Mouse (Mus musculus) kidney, embryonic 15.5 days (tissue): Measurements from ENCODE around the gene Adamtsl1. TPM values are rescaled to one million over a fixed set of nuclear protein-coding genes. Genes with fewer than 3 reads are reported as not detected.
A peak's percentile ranks its signal among the peaks of the same experiment; 100 is the strongest.

Experiments
- ATAC-seq: fragments of 200-750 bp; cut with Nextera tagmentation; replicated peaks from 2 replicates; pipeline ENCODE4 v1.8.0; 2017; ENCODE audit warnings: moderate TSS enrichment; ENCODE audit not compliant: low FRiP score
- H3K27ac ChIP-seq: fragments of 300-500 bp; sonication (generic); 2 replicates; pipeline ENCODE4 v1.5.1; 2015; ENCODE audit warnings: mild to moderate bottlenecking, inconsistent platforms
- H3K27me3 ChIP-seq: fragments of 300-500 bp; sonication (generic); 2 replicates; pipeline ENCODE4 v1.6.1; 2015; ENCODE audit warnings: inconsistent platforms
- H3K36me3 ChIP-seq: fragments of 300-500 bp; sonication (generic); 2 replicates; pipeline ENCODE4 v1.6.1; 2015; ENCODE audit warnings: inconsistent platforms
- H3K4me1 ChIP-seq: fragments of 300-500 bp; sonication (generic); 2 replicates; pipeline ENCODE4 v1.6.1; 2015; ENCODE audit warnings: inconsistent platforms
- H3K4me2 ChIP-seq: fragments of 300-500 bp; sonication (generic); 2 replicates; pipeline ENCODE4 v1.6.1; 2015; ENCODE audit warnings: moderate library complexity, mild to moderate bottlenecking, inconsistent platforms
- H3K4me3 ChIP-seq: fragments of 300-500 bp; sonication (generic); replicated peaks from 2 replicates; pipeline ENCODE4 v1.5.1; 2015; ENCODE audit warnings: mild to moderate bottlenecking, inconsistent platforms
- H3K9ac ChIP-seq: fragments of 300-500 bp; sonication (generic); 2 replicates; pipeline ENCODE4 v1.6.1; 2015; ENCODE audit warnings: mild to moderate bottlenecking, inconsistent platforms
- H3K9me3 ChIP-seq: fragments of 300-500 bp; sonication (generic); replicated peaks from 2 replicates; pipeline ENCODE4 v1.6.1; 2016; ENCODE audit warnings: inconsistent platforms
- WGBS: fragments of 180-500 bp; shearing (Covaris S2); methylation state at CpG from one replicate; pipeline ENCODE4 v1.1.7; 2015; ENCODE audit warnings: mixed read lengths; 5-methylcytosine and 5-hydroxymethylcytosine counted together
- polyA plus RNA-seq: library from polyadenylated mRNA; unstranded; fragments of >200 nt; fragmentation: Nextera tagmentation; extraction: Ambion mirVana; gene quantifications from 2 replicates; pipeline ENCODE4 v1.2.1, GENCODE M21; 2015

The Adamtsl1 gene
- polyA plus RNA-seq, 1 experiment from 2014 or later = 21.5 TPM

DNA sequence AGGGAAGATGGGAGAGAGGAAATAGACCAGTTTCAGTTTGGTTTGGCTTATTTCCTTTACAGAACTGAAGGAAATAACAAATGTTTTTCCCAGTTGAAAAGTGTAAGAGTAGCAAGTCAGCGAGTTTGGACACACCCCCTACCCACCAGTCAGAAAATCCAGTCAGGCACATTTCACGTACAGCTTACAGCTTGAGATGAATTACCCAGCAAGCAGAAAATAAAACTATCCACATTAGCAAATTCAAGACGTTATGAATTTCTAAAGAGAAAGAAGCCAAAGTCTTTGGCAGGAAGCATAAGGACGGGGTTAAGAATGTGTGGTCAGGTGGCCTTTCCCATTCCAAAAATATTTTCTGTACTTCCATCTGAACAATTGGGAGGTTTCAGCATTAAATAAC lies 838.1 kb downstream of the Adamtsl1 start:
- Histone ChIP-seq H3K4me3 (no peak overlapping the region), H3K36me3 (no peaks in the 10 kb centered on the region), H3K4me2 (no peak overlapping the region), H3K27me3 (no peaks in the 10 kb centered on the region), H3K9ac (no peak overlapping the region), H3K27ac (peak overlapping the region; percentile 70), H3K4me1 (peaks cover 5% of the 10 kb centered on the region; the same call in 1 of the 2 replicates), H3K9me3 (no peaks in the 10 kb centered on the region)
- WGBS = 45% methylated on average over 4 of the region's 4 CpGs
- ATAC-seq = no peak

GRCm38 (mm10) chr4:86353550-86353949 lies 839.6 kb downstream of the Adamtsl1 start:
- ATAC-seq = no peak
- H3K4me3 ChIP-seq = no peak overlapping the region
- no peak overlapping the region for H3K9ac ChIP-seq
- H3K36me3 ChIP-seq = no peaks in the 10 kb centered on the region
- no peak overlapping the region for H3K4me2 ChIP-seq
- H3K27me3 ChIP-seq = no peaks in the 10 kb centered on the region
- no peak overlapping the region for H3K27ac ChIP-seq
- H3K9me3 ChIP-seq = no peaks in the 10 kb centered on the region
- WGBS = 70% methylated on average over 4 of the region's 4 CpGs
- H3K4me1 ChIP-seq = peaks cover 5% of the 10 kb centered on the region; the same call in 1 of the 2 replicates

GRCm38 (mm10) chr4:86359398-86359797 lies 845.4 kb downstream of the Adamtsl1 start:
- no peak overlapping the region for H3K27ac ChIP-seq
- no peaks in the 10 kb centered on the region for H3K9me3 ChIP-seq
- no peaks in the 10 kb centered on the region for H3K4me1 ChIP-seq
- no peak overlapping the region for H3K4me3 ChIP-seq
- no peaks in the 10 kb centered on the region for H3K27me3 ChIP-seq
- H3K36me3 ChIP-seq = no peaks in the 10 kb centered on the region
- no peak overlapping the region for H3K4me2 ChIP-seq
- whole genome bisulfite sequencing = 79% methylated on average over 5 of the region's 5 CpGs
- no peak for ATAC-seq
- H3K9ac ChIP-seq = no peak overlapping the region

DNA sequence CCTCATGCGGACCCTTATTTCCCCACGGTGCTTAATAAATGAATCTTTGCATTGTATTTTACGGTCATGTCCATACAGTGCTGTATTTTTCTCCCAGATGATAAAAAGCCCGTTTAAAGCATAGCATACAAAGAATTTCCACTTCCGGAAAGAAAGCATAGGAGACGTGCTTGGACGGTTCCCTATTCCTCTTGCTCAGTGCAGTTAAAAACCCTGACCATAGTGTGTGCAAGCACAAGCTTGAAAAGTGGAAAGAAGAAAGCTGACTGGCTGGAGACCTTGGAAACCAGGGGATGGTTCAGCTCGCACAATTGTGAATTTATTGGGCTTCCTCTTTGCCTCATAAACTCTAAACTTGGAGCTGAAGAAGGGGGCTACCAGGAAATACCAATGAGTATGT lies 855.1 kb downstream of the Adamtsl1 start:
- H3K27ac ChIP-seq = no peak overlapping the region
- no peaks in the 10 kb centered on the region for H3K9me3 ChIP-seq
- H3K27me3 ChIP-seq = no peaks in the 10 kb centered on the region
- 43% methylated on average over 8 of the region's 8 CpGs for WGBS
- no peak overlapping the region for H3K4me2 ChIP-seq
- no peak for ATAC-seq
- no peaks in the 10 kb centered on the region for H3K36me3 ChIP-seq
- H3K9ac ChIP-seq = no peak overlapping the region
- peaks cover 6% of the 10 kb centered on the region; the same call in 1 of the 2 replicates for H3K4me1 ChIP-seq
- no peak overlapping the region for H3K4me3 ChIP-seq

- peaks cover 6% of the 10 kb centered on the region; the same call in 1 of the 2 replicates for H3K4me1 ChIP-seq
- H3K36me3 ChIP-seq = no peaks in the 10 kb centered on the region
- no peak overlapping the region for H3K4me2 ChIP-seq
- no peak overlapping the region for H3K9ac ChIP-seq
- no peak overlapping the region for H3K4me3 ChIP-seq
- no peaks in the 10 kb centered on the region for H3K9me3 ChIP-seq
- 69% methylated on average over 2 of the region's 2 CpGs for WGBS
- no peak overlapping the region for H3K27ac ChIP-seq
- H3K27me3 ChIP-seq = no peaks in the 10 kb centered on the region
- no peak for ATAC-seq
These were observed 859.2 kb downstream of the Adamtsl1 start for GRCm38 (mm10) chr4:86373166-86373565.

DNA sequence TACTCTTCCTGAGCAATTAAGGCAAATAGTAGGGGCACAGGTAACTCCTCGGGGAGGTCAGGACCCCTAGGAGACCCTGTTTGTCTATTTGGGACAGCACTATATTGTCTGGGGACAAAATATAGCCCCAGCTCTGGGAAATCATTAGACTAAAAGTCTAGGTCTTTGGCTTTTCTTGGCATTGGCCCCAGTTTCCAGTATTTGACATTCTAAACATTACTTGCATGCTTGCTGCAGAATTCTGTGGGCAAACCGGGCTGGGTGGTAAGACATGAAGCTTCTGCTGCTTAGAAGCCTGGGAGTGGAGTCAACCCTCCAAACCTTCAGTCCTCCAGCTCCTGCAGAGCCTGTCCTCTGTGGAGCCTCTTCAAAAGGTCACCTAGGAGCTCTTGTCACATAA lies 869.2 kb downstream of the Adamtsl1 start:
- 47% methylated on average over 2 of the region's 2 CpGs for WGBS
- no peak overlapping the region for H3K4me3 ChIP-seq
- no peak for ATAC-seq
- H3K27me3 ChIP-seq = no peaks in the 10 kb centered on the region
- no peaks in the 10 kb centered on the region for H3K36me3 ChIP-seq
- no peak overlapping the region for H3K9ac ChIP-seq
- no peaks in the 10 kb centered on the region for H3K9me3 ChIP-seq
- no peak overlapping the region for H3K4me2 ChIP-seq
- H3K4me1 ChIP-seq = peaks cover 7% of the 10 kb centered on the region
- no peak overlapping the region for H3K27ac ChIP-seq

DNA sequence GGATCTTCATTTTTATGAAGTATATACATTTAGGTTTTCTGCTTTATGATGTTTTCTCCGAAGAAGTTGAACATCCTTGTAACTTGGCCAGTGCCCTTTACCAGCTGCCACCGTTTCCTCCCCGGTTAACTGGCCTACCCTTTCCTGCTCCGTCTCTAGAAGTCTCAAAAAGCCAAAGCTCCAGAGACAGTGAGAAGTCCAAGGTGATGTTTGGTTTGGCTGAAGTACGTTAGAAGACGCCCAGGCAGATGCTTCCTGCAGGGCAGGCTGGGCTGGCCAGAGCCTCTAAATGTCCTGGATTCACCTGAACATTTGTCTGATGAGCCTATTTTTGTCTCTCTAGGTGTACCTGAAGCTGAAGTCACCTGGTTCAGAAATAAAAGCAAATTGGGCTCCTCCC lies 871.1 kb downstream of the Adamtsl1 start:
- H3K9ac ChIP-seq = no peak overlapping the region
- peaks cover 12% of the 10 kb centered on the region for H3K4me1 ChIP-seq
- no peak overlapping the region for H3K4me2 ChIP-seq
- H3K27ac ChIP-seq = no peak overlapping the region
- no peaks in the 10 kb centered on the region for H3K9me3 ChIP-seq
- no peaks in the 10 kb centered on the region for H3K27me3 ChIP-seq
- H3K36me3 ChIP-seq = no peaks in the 10 kb centered on the region
- ATAC-seq = no peak
- WGBS = 88% methylated on average over 6 of the region's 6 CpGs
- no peak overlapping the region for H3K4me3 ChIP-seq

DNA sequence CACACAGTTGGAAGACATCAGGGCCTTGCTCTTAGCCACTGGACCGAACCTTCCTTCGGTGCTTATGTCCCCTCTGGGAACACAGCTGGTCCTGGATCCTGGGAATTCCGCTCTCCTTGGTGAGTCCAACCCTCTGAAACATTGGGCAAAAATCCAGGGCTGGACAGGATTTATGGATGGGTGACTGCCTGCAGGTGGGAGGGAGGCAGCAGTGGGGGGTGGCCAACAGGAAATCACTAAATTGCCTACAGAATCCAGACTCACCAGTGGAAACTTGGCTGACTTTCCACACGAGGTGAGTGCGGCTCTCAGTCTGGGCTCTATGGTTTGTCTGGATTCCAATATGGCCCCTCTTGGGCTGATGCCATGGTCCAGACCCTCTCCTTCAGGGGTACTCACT lies 874.5 kb downstream of the Adamtsl1 start:
- H3K27ac ChIP-seq = peak overlapping the region; percentile 62
- H3K9me3 ChIP-seq = no peaks in the 10 kb centered on the region
- no peaks in the 10 kb centered on the region for H3K27me3 ChIP-seq
- peaks cover 6% of the 10 kb centered on the region for H3K4me1 ChIP-seq
- H3K4me3 ChIP-seq = no peak overlapping the region
- no peaks in the 10 kb centered on the region for H3K36me3 ChIP-seq
- no peak overlapping the region for H3K4me2 ChIP-seq
- 61% methylated on average over 5 of the region's 5 CpGs for WGBS
- H3K9ac ChIP-seq = no peak overlapping the region
- peak; percentile 76 for ATAC-seq

GRCm38 (mm10) chr4:86391176-86391575 lies 877.2 kb downstream of the Adamtsl1 start:
- WGBS = 70% methylated on average over 3 of the region's 3 CpGs
- no peaks in the 10 kb centered on the region for H3K27me3 ChIP-seq

DNA sequence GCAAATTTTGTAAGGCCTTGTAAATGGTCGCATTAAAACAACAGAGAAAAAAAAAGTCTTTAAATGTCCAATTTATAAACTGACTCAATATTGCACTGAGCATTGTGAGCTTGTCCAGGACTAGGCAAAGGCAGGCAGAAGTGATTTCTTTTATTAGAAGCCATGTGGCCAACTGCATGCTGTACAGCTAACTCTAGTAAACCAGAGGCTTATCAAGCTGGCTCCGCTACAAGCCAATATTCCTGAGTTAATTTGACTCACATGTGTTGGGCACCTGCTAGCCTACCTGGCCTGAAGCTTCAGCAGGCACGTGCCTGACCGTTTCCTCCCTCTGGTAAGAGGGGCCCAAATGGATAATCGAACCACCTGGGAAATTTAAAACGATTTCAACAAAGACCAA lies 881.7 kb downstream of the Adamtsl1 start:
- Histone ChIP-seq H3K9me3 (no peaks in the 10 kb centered on the region), H3K36me3 (no peaks in the 10 kb centered on the region)
- 79% methylated on average over 6 of the region's 6 CpGs for WGBS

More at GRCm38 (mm10) chr4:86391176-86391575, 877.2 kb downstream of the Adamtsl1 start:
- Histone ChIP-seq H3K4me3 (no peak overlapping the region), H3K4me2 (no peak overlapping the region), H3K9me3 (no peaks in the 10 kb centered on the region), H3K36me3 (no peaks in the 10 kb centered on the region), H3K4me1 (peaks cover 7% of the 10 kb centered on the region), H3K27ac (no peak overlapping the region), H3K9ac (no peak overlapping the region)
- no peak for ATAC-seq

DNA sequence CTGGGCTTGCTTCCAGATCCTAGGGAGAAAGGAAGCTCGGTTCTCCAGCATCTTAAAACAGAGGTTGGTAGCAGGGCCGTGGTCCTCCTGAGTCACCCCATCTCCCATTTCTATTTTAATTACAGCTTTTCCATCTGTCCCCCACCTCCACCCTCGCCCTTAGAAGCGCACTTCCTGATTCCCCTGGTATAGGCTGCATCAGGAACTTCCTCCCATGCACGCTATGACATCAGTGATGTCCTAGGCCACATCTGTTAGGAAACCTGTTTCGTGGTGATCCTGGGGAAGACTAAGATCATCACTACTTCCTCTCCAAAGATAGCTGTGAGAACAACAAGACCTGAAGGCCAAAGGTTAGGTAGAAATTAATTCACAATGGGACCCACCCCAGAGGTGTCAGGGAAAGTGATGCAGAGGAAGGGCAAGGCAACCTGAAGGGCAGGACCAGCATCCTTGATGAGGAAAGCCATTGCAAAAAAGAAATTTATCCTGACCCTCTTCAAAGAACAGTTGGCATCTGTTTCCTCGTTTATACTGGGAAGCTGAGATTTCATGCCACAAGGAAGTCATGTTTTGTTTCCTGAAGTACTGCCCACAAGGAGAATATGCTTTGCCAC lies 882.8 kb downstream of the Adamtsl1 start:
- H3K4me1 ChIP-seq = 0 out of 2 replicates have a peak, but pooled peaks cover 7% of the 10 kb centered on the region
- peak; percentile 46 for ATAC-seq
- no peaks in the 10 kb centered on the region for H3K27me3 ChIP-seq
- 67% methylated on average over 7 of the region's 7 CpGs for WGBS
- no peak overlapping the region for H3K4me2 ChIP-seq
- H3K36me3 ChIP-seq = no peaks in the 10 kb centered on the region
- peak overlapping the region; percentile 48; the same call in 1 of the 2 replicates for H3K27ac ChIP-seq
- no peak overlapping the region for H3K9ac ChIP-seq
- no peaks in the 10 kb centered on the region for H3K9me3 ChIP-seq
- no peak overlapping the region for H3K4me3 ChIP-seq

More for the DNA sequence above, 881.7 kb downstream of the Adamtsl1 start:
- no peak overlapping the region for H3K27ac ChIP-seq
- H3K9ac ChIP-seq = no peak overlapping the region
- no peak overlapping the region for H3K4me2 ChIP-seq
- no peak for ATAC-seq
- 0 out of 2 replicates have a peak, but pooled peaks cover 7% of the 10 kb centered on the region for H3K4me1 ChIP-seq
- no peak overlapping the region for H3K4me3 ChIP-seq
- no peaks in the 10 kb centered on the region for H3K27me3 ChIP-seq

DNA sequence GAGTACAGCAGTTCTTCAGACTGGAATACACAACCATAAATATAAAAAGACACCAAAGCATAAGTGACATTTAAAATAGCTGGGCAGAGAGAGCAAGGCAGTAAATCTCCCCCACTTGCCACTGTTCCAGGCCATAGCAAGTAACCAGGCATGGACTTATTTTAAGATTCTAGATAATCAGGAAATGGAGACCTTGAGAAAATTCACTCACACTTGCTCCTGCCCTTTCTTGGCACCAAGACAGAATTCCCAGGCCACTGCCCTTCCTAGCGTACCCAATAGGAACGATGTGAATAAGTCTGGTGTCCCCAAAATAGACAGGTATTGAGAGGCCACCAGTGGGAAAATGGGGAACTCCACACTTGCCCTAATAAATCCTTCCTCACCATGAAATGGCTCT lies 883.5 kb downstream of the Adamtsl1 start:
- 41% methylated on average over 2 of the region's 2 CpGs for WGBS
- peak; percentile 56; the same call in 1 of the 2 replicates for ATAC-seq
- H3K4me1 ChIP-seq = 0 out of 2 replicates have a peak, but pooled peaks cover 7% of the 10 kb centered on the region
- no peak overlapping the region for H3K4me2 ChIP-seq
- H3K9ac ChIP-seq = no peak overlapping the region
- H3K9me3 ChIP-seq = no peaks in the 10 kb centered on the region
- no peaks in the 10 kb centered on the region for H3K36me3 ChIP-seq
- H3K4me3 ChIP-seq = no peak overlapping the region
- no peaks in the 10 kb centered on the region for H3K27me3 ChIP-seq
- H3K27ac ChIP-seq = peak overlapping the region; percentile 48; the same call in 1 of the 2 replicates

DNA sequence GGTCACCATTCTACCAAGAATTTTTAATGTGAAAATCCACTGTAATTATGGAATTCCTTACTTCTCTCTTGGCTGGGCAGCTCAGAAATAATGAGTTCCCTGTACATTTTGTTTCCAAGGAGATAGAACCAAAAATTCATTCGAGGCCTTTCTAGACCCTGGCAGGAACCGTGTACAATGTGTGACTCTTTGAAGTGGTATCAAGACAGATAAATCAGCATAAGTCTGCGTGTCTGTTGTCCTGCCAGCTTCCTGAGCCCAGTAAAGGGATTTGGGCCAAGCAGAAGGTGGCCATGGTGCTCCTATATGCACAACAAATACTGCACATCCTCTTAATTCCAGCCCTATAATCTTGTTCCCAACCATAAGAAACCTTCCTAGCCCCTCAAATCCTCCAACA lies 887.1 kb downstream of the Adamtsl1 start:
- peaks cover 13% of the 10 kb centered on the region for H3K4me1 ChIP-seq
- WGBS = 59% methylated on average over 3 of the region's 3 CpGs
- no peak overlapping the region for H3K27ac ChIP-seq
- H3K4me3 ChIP-seq = no peak overlapping the region
- no peak for ATAC-seq
- H3K9ac ChIP-seq = no peak overlapping the region
- H3K4me2 ChIP-seq = no peak overlapping the region
- no peaks in the 10 kb centered on the region for H3K27me3 ChIP-seq
- H3K9me3 ChIP-seq = no peaks in the 10 kb centered on the region
- H3K36me3 ChIP-seq = no peaks in the 10 kb centered on the region
